Mouse (Mus musculus): Measurements from ENCODE around the gene Ptprn. TPM values are rescaled to one million over a fixed set of nuclear protein-coding genes. Genes with fewer than 3 reads are reported as not detected.

Ptprn gene
- polyA plus RNA-seq, 1 experiment from 2014 or later: 4.5 TPM

DNA sequence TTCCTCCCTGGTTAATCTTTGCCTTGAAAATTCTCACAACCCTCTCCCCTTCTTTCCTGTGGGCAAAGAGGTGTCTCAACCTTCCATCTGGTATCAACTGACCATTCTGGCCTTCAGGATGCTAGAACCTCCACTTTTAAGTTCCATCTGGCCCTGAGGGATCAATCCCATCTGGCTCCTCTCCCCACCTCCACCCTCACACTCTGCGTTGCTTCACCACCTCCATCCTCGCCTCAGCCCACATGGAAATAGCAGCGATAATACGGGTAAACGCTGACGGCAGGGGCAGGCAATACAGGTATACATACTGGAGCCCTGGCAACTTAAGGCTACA, 46.4 kb downstream of the Ptprn start:
- ATAC-seq: no peak
- H3K27ac ChIP-seq: peak overlapping the region; percentile 20; the same call in 1 of the 2 replicates
- WGBS: 5% methylated on average over 6 of the region's 6 CpGs
- H3K27me3 ChIP-seq: peaks cover 73% of the 10 kb centered on the region
- peak overlapping the region; percentile 54 for H3K4me3 ChIP-seq
- H3K36me3 ChIP-seq (ENCODE audit: poor library complexity, severe bottlenecking): peaks cover 34% of the 10 kb centered on the region
- peaks cover 23% of the 10 kb centered on the region for H3K4me1 ChIP-seq
- H3K4me2 ChIP-seq: peak overlapping the region; percentile 91
- no peaks in the 10 kb centered on the region for H3K9me3 ChIP-seq (replicated peaks)
- H3K9ac ChIP-seq: peak overlapping the region; percentile 65; the same call in 1 of the 2 replicates

- no peaks in the 10 kb centered on the region for H3K9me3 ChIP-seq (replicated peaks)
- peaks cover 65% of the 10 kb centered on the region for H3K27me3 ChIP-seq
- no peak overlapping the region for H3K9ac ChIP-seq
- 0 out of 2 replicates have a peak overlapping the region, but pooled peaks have one; percentile 54 for H3K4me3 ChIP-seq
- H3K4me1 ChIP-seq: peaks cover 32% of the 10 kb centered on the region
- H3K36me3 ChIP-seq (ENCODE audit: poor library complexity, severe bottlenecking): peaks cover 43% of the 10 kb centered on the region
- 82% methylated on average over 13 of the region's 13 CpGs for WGBS
- peak overlapping the region; percentile 19; the same call in 1 of the 2 replicates for H3K27ac ChIP-seq
- ATAC-seq: no peak
- peak overlapping the region; percentile 19; the same call in 1 of the 2 replicates for H3K4me2 ChIP-seq
Measured at GRCm38 (mm10) chr1:75216797-75217585, 47.3 kb downstream of the Ptprn start.

DNA sequence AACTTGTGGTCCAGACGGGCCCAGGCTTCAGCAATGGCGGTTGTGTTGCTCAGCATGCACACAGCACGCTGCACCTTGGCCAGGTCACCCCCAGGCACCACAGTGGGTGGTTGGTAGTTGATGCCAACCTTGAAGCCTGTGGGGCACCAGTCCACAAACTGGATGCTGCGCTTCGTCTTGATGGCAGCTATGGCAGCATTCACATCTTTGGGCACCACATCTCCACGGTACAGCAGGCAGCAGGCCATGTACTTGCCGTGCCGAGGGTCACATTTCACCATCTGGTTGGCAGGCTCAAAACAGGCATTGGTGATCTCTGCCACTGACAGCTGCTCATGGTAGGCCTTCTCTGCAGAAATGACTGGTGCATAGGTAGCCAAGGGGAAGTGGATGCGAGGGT, 48.5 kb downstream of the Ptprn start:
- peaks cover 42% of the 10 kb centered on the region for H3K4me1 ChIP-seq
- no peak overlapping the region for H3K4me2 ChIP-seq
- H3K27ac ChIP-seq: no peak overlapping the region
- no peak for ATAC-seq
- peaks cover 53% of the 10 kb centered on the region for H3K27me3 ChIP-seq
- H3K9ac ChIP-seq: no peak overlapping the region
- no peak overlapping the region for H3K4me3 ChIP-seq
- no peaks in the 10 kb centered on the region for H3K9me3 ChIP-seq (replicated peaks)
- 95% methylated on average over 9 of the region's 9 CpGs for WGBS
- H3K36me3 ChIP-seq (ENCODE audit: poor library complexity, severe bottlenecking): peaks cover 46% of the 10 kb centered on the region

GRCm38 (mm10) chr1:75214886-75215285, 49.4 kb downstream of the Ptprn start:
- Histone ChIP-seq H3K27me3 (peaks cover 44% of the 10 kb centered on the region), H3K9ac (no peak overlapping the region), H3K4me2 (no peak overlapping the region), H3K4me1 (peaks cover 48% of the 10 kb centered on the region), H3K36me3 (ENCODE audit: poor library complexity, severe bottlenecking) (peaks cover 46% of the 10 kb centered on the region), H3K4me3 (no peak overlapping the region), H3K27ac (no peak overlapping the region), H3K9me3 (replicated peaks) (no peaks in the 10 kb centered on the region)
- no peak for ATAC-seq
- 86% methylated on average over 5 of the region's 5 CpGs for WGBS

- no peak overlapping the region for H3K9ac ChIP-seq
- H3K4me3 ChIP-seq: no peak overlapping the region
- H3K27me3 ChIP-seq: peaks cover 39% of the 10 kb centered on the region
- ATAC-seq: no peak
- H3K36me3 ChIP-seq (ENCODE audit: poor library complexity, severe bottlenecking): peaks cover 46% of the 10 kb centered on the region
- H3K4me2 ChIP-seq: no peak overlapping the region
- no peak overlapping the region for H3K27ac ChIP-seq
- H3K9me3 ChIP-seq (replicated peaks): no peaks in the 10 kb centered on the region
- WGBS: 84% methylated on average over 2 of the region's 2 CpGs
- H3K4me1 ChIP-seq: peaks cover 48% of the 10 kb centered on the region
Measured at GRCm38 (mm10) chr1:75214442-75214841, 49.9 kb downstream of the Ptprn start.

DNA sequence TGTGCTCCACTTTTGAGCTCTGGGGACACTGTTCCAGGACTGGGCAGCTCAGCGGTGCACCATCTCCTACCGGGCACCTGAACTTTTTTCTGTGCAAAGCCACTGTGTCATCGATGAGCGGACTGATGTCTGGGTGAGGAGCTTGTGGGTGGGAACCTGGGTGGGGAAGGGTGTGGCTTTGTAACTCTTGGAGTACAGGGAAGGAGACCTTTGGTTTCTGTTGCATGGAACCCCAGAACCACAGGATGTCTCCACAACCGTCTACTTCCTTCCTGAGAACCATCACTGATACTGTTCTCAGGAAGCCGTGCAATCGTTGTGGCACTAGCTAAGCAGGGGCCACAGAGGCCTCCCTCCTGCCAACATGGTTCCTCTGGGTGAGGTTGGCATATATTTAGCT, 51.2 kb downstream of the Ptprn start:
- Histone ChIP-seq H3K36me3 (ENCODE audit: poor library complexity, severe bottlenecking) (peaks cover 46% of the 10 kb centered on the region), H3K9ac (no peak overlapping the region), H3K9me3 (replicated peaks) (no peaks in the 10 kb centered on the region), H3K4me2 (no peak overlapping the region), H3K27me3 (peaks cover 26% of the 10 kb centered on the region), H3K4me1 (peaks cover 47% of the 10 kb centered on the region), H3K4me3 (no peak overlapping the region), H3K27ac (no peak overlapping the region)
- ATAC-seq: no peak
- WGBS: 96% methylated on average over 7 of the region's 7 CpGs

- WGBS: 88% methylated on average over 4 of the region's 4 CpGs
Measured at GRCm38 (mm10) chr1:75212542-75212941, 51.8 kb downstream of the Ptprn start.

GRCm38 (mm10) chr1:75211141-75211708, 53.1 kb downstream of the Ptprn start:
- peak; percentile 14 for ATAC-seq
- H3K9me3 ChIP-seq (replicated peaks): no peaks in the 10 kb centered on the region
- H3K36me3 ChIP-seq (ENCODE audit: poor library complexity, severe bottlenecking): peaks cover 45% of the 10 kb centered on the region
- 14% methylated on average over 17 of the region's 17 CpGs for whole genome bisulfite sequencing
- H3K4me2 ChIP-seq: peak overlapping the region; percentile 92
- H3K9ac ChIP-seq: peak overlapping the region; percentile 93
- no peak overlapping the region for H3K27ac ChIP-seq
- peaks cover 8% of the 10 kb centered on the region for H3K27me3 ChIP-seq
- H3K4me1 ChIP-seq: peaks cover 42% of the 10 kb centered on the region
- H3K4me3 ChIP-seq: peak overlapping the region; percentile 97

More at GRCm38 (mm10) chr1:75212542-75212941, 51.8 kb downstream of the Ptprn start:
- Histone ChIP-seq H3K9ac (no peak overlapping the region), H3K36me3 (ENCODE audit: poor library complexity, severe bottlenecking) (peaks cover 46% of the 10 kb centered on the region), H3K9me3 (replicated peaks) (no peaks in the 10 kb centered on the region), H3K4me3 (no peak overlapping the region), H3K27ac (no peak overlapping the region), H3K4me1 (peaks cover 44% of the 10 kb centered on the region), H3K4me2 (no peak overlapping the region), H3K27me3 (peaks cover 21% of the 10 kb centered on the region)
- ATAC-seq: no peak

- Histone ChIP-seq H3K36me3 (ENCODE audit: poor library complexity, severe bottlenecking) (peaks cover 37% of the 10 kb centered on the region), H3K27me3 (no peaks in the 10 kb centered on the region; the same call in 1 of the 2 replicates), H3K9me3 (replicated peaks) (no peaks in the 10 kb centered on the region), H3K9ac (peak within 1 kb of the TSS; percentile 93), H3K4me1 (peaks cover 42% of the 10 kb centered on the region), H3K27ac (no peak within 1 kb of the TSS), H3K4me2 (peak within 1 kb of the TSS; percentile 92), H3K4me3 (peak within 1 kb of the TSS; percentile 97)
- peak; percentile 98 for ATAC-seq
- 6% methylated on average over 42 of the region's 42 CpGs for WGBS
Measured at GRCm38 (mm10) chr1:75210136-75211087, 53.9 kb downstream of the Ptprn start, which contains the start of the genes Glb1l and Stk16. Glb1l (minus strand) TSS chr1:75210813. Stk16 (plus strand) TSS chr1:75210838.

GRCm38 (mm10) chr1:75208967-75209678, 55.2 kb downstream of the Ptprn start:
- peak overlapping the region; percentile 36 for H3K4me3 ChIP-seq
- peak overlapping the region; percentile 92 for H3K4me2 ChIP-seq
- H3K4me1 ChIP-seq: peaks cover 42% of the 10 kb centered on the region
- no peak overlapping the region for H3K27ac ChIP-seq
- H3K27me3 ChIP-seq: no peaks in the 10 kb centered on the region; the same call in 1 of the 2 replicates
- H3K9me3 ChIP-seq (replicated peaks): no peaks in the 10 kb centered on the region
- WGBS: 11% methylated on average over 34 of the region's 34 CpGs
- ATAC-seq: no peak
- H3K9ac ChIP-seq: peak overlapping the region; percentile 52
- H3K36me3 ChIP-seq (ENCODE audit: poor library complexity, severe bottlenecking): peaks cover 24% of the 10 kb centered on the region

- Histone ChIP-seq H3K4me3 (no peak overlapping the region), H3K36me3 (ENCODE audit: poor library complexity, severe bottlenecking) (peaks cover 39% of the 10 kb centered on the region), H3K27me3 (no peaks in the 10 kb centered on the region), H3K9ac (no peak overlapping the region), H3K9me3 (replicated peaks) (no peaks in the 10 kb centered on the region), H3K4me1 (no peaks in the 10 kb centered on the region), H3K4me2 (no peak overlapping the region), H3K27ac (no peak overlapping the region)
- no peak for ATAC-seq
- WGBS: 95% methylated on average over 1 of the region's 1 CpGs
Measured at GRCm38 (mm10) chr1:75201236-75201635, 63.1 kb downstream of the Ptprn start.

Data from forebrain, embryonic 13.5 days (tissue).